Mouse (Mus musculus) midbrain, postnatal 0 days (tissue): ENCODE results near the gene Kansl1l. TPM values are rescaled to one million over a fixed set of nuclear protein-coding genes. Genes with fewer than 3 reads are reported as not detected.
"Not testable (repeated sequence)": the region's sequence is repeated elsewhere in the genome, so short reads cannot be mapped to it uniquely, and the experiment has no call there.

Experiments used
- ATAC-seq: fragments of 200-750 bp; cut with Nextera tagmentation; 2 replicates; pipeline ENCODE4 v1.8.0; 2017; ENCODE audit warnings: moderate number of reproducible peaks, mild to moderate bottlenecking, moderate TSS enrichment, moderate library complexity; ENCODE audit not compliant: low FRiP score
- DNase-seq: peaks from one replicate; pipeline ENCODE4 v3.0.0-alpha.2; 2015; ENCODE audit warnings: low spot score
- H3K27ac ChIP-seq: fragments of 300-500 bp; sonication (generic); 2 replicates; pipeline ENCODE4 v1.5.1; 2014; ENCODE audit warnings: low read depth, mild to moderate bottlenecking, low read length, mixed read lengths
- H3K27me3 ChIP-seq: fragments of 300-500 bp; sonication (generic); 2 replicates; pipeline ENCODE4 v1.6.1; 2014; ENCODE audit warnings: low read length, control low read depth, mixed read lengths; ENCODE audit not compliant: insufficient read depth
- H3K36me3 ChIP-seq: fragments of 300-500 bp; sonication (generic); 2 replicates; pipeline ENCODE4 v1.6.1; 2014; ENCODE audit warnings: low read length, control low read depth, mixed read lengths; ENCODE audit not compliant: insufficient read depth
- H3K4me1 ChIP-seq: fragments of 300-500 bp; sonication (generic); 2 replicates; pipeline ENCODE4 v1.6.1; 2014; ENCODE audit warnings: mild to moderate bottlenecking, control low read depth, antibody characterized with exemption, low read length, mixed read lengths; ENCODE audit not compliant: insufficient read depth
- H3K4me2 ChIP-seq: fragments of 300-500 bp; sonication (generic); 2 replicates; pipeline ENCODE4 v1.6.1; 2014; ENCODE audit warnings: low read depth, mild to moderate bottlenecking, low read length, mixed read lengths; ENCODE audit not compliant: poor library complexity, severe bottlenecking
- H3K4me3 ChIP-seq: fragments of 300-500 bp; sonication (generic); 2 replicates; pipeline ENCODE4 v1.5.1; 2014; ENCODE audit warnings: low read depth, mild to moderate bottlenecking, low read length, moderate library complexity
- H3K9ac ChIP-seq: fragments of 300-500 bp; sonication (generic); replicated peaks from 2 replicates; pipeline ENCODE4 v1.6.1; 2014; ENCODE audit warnings: mild to moderate bottlenecking, low read length, moderate library complexity, mixed read lengths; ENCODE audit not compliant: poor library complexity, severe bottlenecking
- H3K9me3 ChIP-seq: fragments of 300-500 bp; sonication (generic); 2 replicates; pipeline ENCODE4 v1.6.1; 2016; ENCODE audit warnings: low read length, control low read depth
- CTCF ChIP-seq: IDR thresholded peaks from 2 replicates; pipeline ENCODE4 v1.5.1; 2016; ENCODE audit warnings: antibody characterized with exemption, mild to moderate bottlenecking
- WGBS: fragments of 180-500 bp; shearing (Covaris S2); extraction: QIAGEN DNeasy Blood & Tissue Kit; methylation state at CpG from one replicate; pipeline ENCODE4 v1.1.7; 2014; 5-methylcytosine and 5-hydroxymethylcytosine counted together
- polyA plus RNA-seq: library from polyadenylated mRNA; unstranded; fragments of >200 nt; fragmentation: Nextera tagmentation; extraction: Ambion mirVana; gene quantifications from 2 replicates; pipeline ENCODE4 v1.2.1, GENCODE M21; 2015
- total RNA-seq: library from RNA; depleted of rRNA; stranded (reverse); fragments of >200 nt; gene quantifications from 2 replicates; pipeline ENCODE4 v1.2.3, GENCODE M21; 2014

Gene Kansl1l
- total and polyA plus RNA-seq, 2 experiments from 2014 or later, result 9.7 to 20.8 TPM

DNA sequence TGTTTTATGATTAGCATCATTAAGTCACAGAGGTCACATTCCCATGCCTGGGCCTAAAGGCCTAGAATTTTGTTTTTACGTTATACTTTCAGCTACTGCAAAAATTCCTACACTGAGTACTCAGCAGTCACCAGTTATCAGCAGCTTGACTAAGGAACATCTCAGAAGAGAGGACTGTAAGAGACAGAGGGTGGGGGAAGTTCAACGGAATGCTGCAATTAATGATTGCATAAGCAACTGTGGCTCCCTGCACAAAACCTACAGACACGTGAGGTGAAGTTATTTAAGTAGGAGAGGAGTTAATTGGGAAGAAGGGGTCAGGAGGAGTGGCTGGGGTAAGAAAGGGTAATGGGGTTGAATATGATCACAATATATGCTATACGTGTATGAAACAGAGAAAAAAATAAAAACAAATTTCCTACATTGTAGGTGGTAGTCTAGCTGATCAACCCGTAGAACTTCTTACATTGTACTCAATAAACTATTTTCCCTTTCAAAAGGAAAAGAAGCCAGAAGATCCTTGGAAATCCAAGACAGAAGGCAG is 117.1 kb downstream of the Kansl1l start:
- DNase-seq (no peak), ATAC-seq (peak; percentile 33; the same call in 1 of the 2 replicates)
- H3K27me3 ChIP-seq, result no peaks in the 10 kb centered on the region
- no peaks in the 10 kb centered on the region for H3K36me3 ChIP-seq
- 52% methylated on average over 5 of the region's 5 CpGs for WGBS
- H3K4me3 ChIP-seq, result peak overlapping the region; percentile 89
- no peak for TF ChIP-seq CTCF
- H3K9me3 ChIP-seq, result no peaks in the 10 kb centered on the region
- no peaks in the 10 kb centered on the region for H3K4me1 ChIP-seq
- H3K27ac ChIP-seq, result no peak overlapping the region
- H3K4me2 ChIP-seq, result peak overlapping the region; percentile 62
- peak overlapping the region; percentile 79 for H3K9ac ChIP-seq

DNA sequence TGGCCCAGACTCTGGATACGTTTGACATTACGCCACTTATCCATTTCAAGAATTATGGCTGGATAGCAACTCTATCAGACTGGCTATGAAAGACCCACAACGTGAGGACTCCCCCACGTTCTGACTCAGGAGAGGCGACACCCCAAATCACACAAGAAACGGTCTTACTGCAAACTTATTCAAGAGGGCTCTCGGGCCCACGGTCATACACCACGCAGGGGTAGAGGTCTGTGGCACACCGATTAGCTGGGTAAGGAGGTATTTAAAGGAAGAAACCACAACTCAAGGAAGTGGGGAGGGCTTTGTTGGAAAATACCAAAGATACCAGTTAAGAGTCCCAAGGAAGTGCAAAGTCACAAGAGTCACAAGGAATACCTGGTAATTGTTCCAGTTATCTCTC is 117.7 kb downstream of the Kansl1l start:
- H3K36me3 ChIP-seq, H3K4me1 ChIP-seq, H3K9me3 ChIP-seq, ATAC-seq, H3K4me2 ChIP-seq, H3K9ac ChIP-seq, H3K27me3 ChIP-seq, H3K27ac ChIP-seq, DNase-seq, H3K4me3 ChIP-seq: not testable (repeated sequence)
- WGBS, result 91% methylated on average over 10 of the region's 10 CpGs

DNA sequence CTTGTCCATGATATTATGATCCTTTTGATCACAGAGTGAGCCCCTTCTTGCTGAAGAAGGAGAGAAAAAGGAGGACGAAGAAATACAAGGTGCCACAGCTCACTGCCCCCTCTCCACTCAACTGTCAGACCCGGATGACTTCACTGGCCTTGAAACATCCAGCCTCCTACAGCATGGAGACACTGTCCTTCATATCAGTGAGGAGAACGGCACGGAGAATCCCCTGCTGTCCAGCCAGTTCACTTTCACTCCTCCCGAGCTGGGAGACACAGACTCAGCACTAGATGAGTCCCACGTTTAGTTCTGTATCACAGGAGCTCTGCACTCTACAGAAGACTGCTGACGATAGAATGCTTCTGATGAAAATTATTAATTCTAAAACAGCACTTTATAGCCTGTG is 122.1 kb downstream of the Kansl1l start:
- DNase-seq (no peak), ATAC-seq (no peak)
- WGBS, result 66% methylated on average over 7 of the region's 7 CpGs
- Histone ChIP-seq H3K27me3 (no peaks in the 10 kb centered on the region), H3K9ac (no peak overlapping the region), H3K36me3 (0 out of 2 replicates have a peak, but pooled peaks cover 2% of the 10 kb centered on the region), H3K9me3 (no peaks in the 10 kb centered on the region), H3K4me3 (no peak overlapping the region), H3K4me2 (no peak overlapping the region), H3K4me1 (no peaks in the 10 kb centered on the region), H3K27ac (no peak overlapping the region)
- TF ChIP-seq CTCF, result no peak

DNA sequence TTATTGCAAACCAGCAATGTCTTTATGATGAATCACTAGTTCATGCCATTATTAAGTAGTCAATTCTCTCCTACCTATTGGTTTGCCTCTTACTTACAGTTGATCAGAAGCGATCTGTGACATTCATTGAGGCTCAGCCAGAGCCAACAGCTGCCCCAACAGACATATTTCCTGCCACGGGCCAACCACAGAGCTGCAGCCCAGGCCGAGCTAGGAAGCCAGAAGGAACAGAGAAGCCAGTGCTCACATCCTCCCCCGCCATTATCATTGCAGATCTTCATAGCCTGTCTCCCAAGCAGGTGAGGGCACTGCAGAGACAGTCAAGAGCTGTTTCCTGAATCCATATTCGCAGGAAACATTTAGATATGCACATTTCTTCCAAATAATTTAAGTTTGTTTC is 123.1 kb downstream of the Kansl1l start:
- no peak for TF ChIP-seq CTCF
- no peaks in the 10 kb centered on the region for H3K27me3 ChIP-seq
- DNase-seq (no peak), ATAC-seq (no peak)
- 84% methylated on average over 5 of the region's 5 CpGs for WGBS
- H3K27ac ChIP-seq, result no peak overlapping the region
- H3K4me1 ChIP-seq, result no peaks in the 10 kb centered on the region
- H3K4me2 ChIP-seq, result no peak overlapping the region
- 0 out of 2 replicates have a peak, but pooled peaks cover 2% of the 10 kb centered on the region for H3K36me3 ChIP-seq
- no peak overlapping the region for H3K9ac ChIP-seq
- H3K4me3 ChIP-seq, result no peak overlapping the region
- no peaks in the 10 kb centered on the region for H3K9me3 ChIP-seq

DNA sequence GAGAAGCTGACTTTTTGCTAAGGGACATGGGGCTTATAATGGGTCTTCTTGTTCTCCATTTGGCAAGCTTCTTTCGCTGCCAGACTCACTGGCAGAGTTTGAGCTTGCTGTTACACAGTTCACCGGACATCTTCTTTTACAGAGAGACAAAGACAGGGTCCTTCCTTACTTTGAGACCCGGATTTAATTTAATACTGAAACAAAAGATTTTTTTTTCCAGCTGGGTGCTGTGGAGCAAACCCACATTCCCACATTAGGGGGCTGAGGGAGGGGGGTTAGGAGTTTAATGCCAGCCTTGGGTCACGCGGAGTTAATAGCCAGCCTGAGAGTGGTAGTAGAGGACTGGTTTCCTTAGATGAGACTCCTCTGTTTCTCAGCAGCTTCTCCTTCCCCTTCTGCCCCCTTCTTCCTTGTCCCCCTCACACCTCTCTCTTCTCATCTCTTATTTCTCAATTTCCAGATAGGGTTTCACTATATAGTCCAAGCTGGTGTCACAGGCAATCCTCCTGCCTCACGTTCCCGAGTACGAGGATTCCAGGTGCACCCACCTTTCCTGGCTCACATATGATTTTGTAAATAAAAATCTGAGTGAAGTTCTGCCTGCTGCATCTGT is 124.5 kb downstream of the Kansl1l start:
- ATAC-seq (peak; percentile 82), DNase-seq (peak; percentile 76)
- Histone ChIP-seq H3K4me3 (no peak overlapping the region), H3K27ac (no peak overlapping the region), H3K9ac (no peak overlapping the region), H3K36me3 (0 out of 2 replicates have a peak, but pooled peaks cover 2% of the 10 kb centered on the region), H3K27me3 (no peaks in the 10 kb centered on the region), H3K9me3 (no peaks in the 10 kb centered on the region), H3K4me1 (no peaks in the 10 kb centered on the region), H3K4me2 (no peak overlapping the region)
- no peak for TF ChIP-seq CTCF
- 68% methylated on average over 8 of the region's 8 CpGs for WGBS

DNA sequence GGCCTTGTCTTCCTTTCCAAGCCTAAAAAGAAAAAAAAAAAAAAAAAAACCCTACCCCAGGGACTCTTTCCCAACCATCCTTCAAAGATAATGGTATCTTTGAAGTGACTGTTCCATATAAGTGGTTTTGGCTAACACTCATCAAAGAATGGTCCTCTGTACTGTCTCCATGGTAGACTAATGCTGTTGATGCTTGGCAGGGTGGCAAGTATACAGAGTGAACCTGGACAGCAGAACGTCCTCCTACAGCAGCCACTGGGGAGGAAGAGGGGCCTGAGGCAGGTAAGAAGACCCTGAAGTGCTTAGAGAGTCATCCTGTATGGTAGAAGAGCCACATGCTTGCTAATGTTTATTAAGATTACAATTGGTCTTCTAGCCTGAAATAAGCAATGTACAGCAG is 125.1 kb downstream of the Kansl1l start:
- WGBS, result 44% methylated on average over 1 of the region's 1 CpGs
- no peak for ATAC-seq
- Histone ChIP-seq H3K36me3 (0 out of 2 replicates have a peak, but pooled peaks cover 2% of the 10 kb centered on the region), H3K4me3 (no peak overlapping the region), H3K9me3 (no peaks in the 10 kb centered on the region), H3K27ac (no peak overlapping the region), H3K4me1 (no peaks in the 10 kb centered on the region), H3K9ac (no peak overlapping the region), H3K4me2 (no peak overlapping the region), H3K27me3 (no peaks in the 10 kb centered on the region)
- no peak for TF ChIP-seq CTCF
- peak; percentile 40 for DNase-seq
